Mouse (Mus musculus): ENCODE results near the gene Ankib1.

DNA sequence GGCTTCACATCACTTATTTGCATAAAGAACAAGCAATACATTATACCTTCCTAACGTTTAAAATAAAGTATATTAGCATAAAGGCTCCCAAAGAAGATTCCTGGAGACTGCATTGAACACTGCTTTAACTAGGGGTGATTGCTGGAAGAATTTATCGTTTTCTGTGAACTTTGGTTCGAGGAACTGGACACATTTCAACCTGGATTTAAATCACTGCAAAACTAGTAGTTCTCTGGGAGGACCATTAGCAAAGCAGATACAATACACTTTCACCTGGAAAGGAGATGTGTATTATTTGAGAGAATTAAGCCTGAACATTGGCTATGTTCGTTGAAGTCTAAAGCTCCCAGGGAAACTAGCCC, 153.9 kb downstream of the Ankib1 start:
- TF ChIP-seq CTCF (IDR thresholded peaks at IDR 0.05; ENCODE audit: control insufficient read depth, insufficient read depth, insufficient read length) (no peak), MAX (IDR thresholded peaks at IDR 0.05) (no peak), USF1 (IDR thresholded peaks at IDR 0.05; ENCODE audit: low read depth) (no peak)
